Mouse (Mus musculus) spleen, adult 2 months (tissue): ENCODE measurements around the gene Rdh13.

ENCODE experiments used
- CTCF ChIP-seq: fragments of 200-500 bp; IDR thresholded peaks from 2 replicates; pipeline ENCODE4 v1.5.1; 2011; ENCODE audit warnings: mild to moderate bottlenecking, inconsistent platforms; ENCODE audit not compliant: insufficient read depth, insufficient read length, insufficient replicate concordance; ENCODE audit errors: extremely low read depth
- POLR2A ChIP-seq: fragments of 200-500 bp; IDR thresholded peaks from 2 replicates; pipeline ENCODE4 v1.6.1; 2011; ENCODE audit warnings: low read depth, low read length, inconsistent platforms

DNA sequence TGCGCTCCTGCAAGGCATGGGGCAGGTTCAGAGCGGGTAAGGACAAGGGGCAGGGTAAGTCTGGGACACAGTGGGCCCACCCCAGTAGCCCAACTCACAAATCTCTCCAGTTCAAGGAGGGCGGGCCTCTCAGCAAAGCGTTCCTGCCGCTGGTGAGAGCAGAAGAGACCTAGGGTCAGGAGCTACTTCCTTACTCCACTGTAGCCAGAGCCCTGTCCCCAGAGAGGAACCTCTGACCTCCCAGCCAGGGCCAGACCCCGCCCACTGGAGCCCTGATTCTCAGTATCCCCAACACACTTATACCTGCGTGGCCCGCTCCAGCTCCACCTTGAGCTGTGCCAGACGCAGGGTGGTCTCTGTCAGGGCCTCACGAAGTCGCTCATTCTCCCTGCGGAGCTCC lies 36.8 kb upstream of the Rdh13 start:
- TF ChIP-seq POLR2A (no peak), CTCF (no peak)
